In genomic region chr3:130256059-130256458, GRCm38 (mm10) we compare ENCODE assay signal across 31 mouse cellular contexts.
"Had no signal": no experiment of that assay in that cellular context is flagged by ENCODE, and none has a peak within 500 bp of the region (broad histone marks: within the 10 kb centered on the region; RNA-seq: fewer than 3 reads in every experiment).

No protein-coding gene starts in this region.

- H3K27me3 ChIP-seq: limb, embryonic 12.5 days; limb, embryonic 13.5 days; limb, embryonic 15.5 days; liver, embryonic 12.5 days; liver, embryonic 13.5 days; liver, embryonic 15.5 days; lung, embryonic 15.5 days; megakaryocyte, embryonic 14.5 days; midbrain, embryonic 12.5 days; midbrain, embryonic 13.5 days; midbrain, embryonic 15.5 days; neural tube, embryonic 12.5 days had no signal

- H3K4me3 ChIP-seq: limb, embryonic 10.5 days; limb, embryonic 12.5 days; limb, embryonic 13.5 days; limb, embryonic 15.5 days; liver, embryonic 12.5 days; liver, embryonic 13.5 days; liver, embryonic 15.5 days; lung, embryonic 15.5 days; megakaryocyte, embryonic 14.5 days; midbrain, embryonic 10.5 days; midbrain, embryonic 12.5 days; midbrain, embryonic 13.5 days; midbrain, embryonic 15.5 days; myocyte; neural tube, embryonic 12.5 days had no signal

- DNase-seq: left cerebral cortex, postnatal 4 days; liver; liver, embryonic 13.5 days; liver, postnatal 0 days; lung, adult 18-20 months; lung, adult 2 months; lung, embryonic 14.5 days; lung, postnatal 10 days; lung, postnatal 36 days; lung, postnatal 4 days; midbrain, embryonic 14.5 days had no signal

- H3K27ac ChIP-seq: limb, embryonic 10.5 days; limb, embryonic 12.5 days; limb, embryonic 13.5 days; limb, embryonic 15.5 days; liver, embryonic 12.5 days; liver, embryonic 13.5 days; liver, embryonic 14.5 days; liver, embryonic 15.5 days; lung, embryonic 15.5 days; macrophage; midbrain, embryonic 10.5 days; midbrain, embryonic 12.5 days; midbrain, embryonic 13.5 days; midbrain, embryonic 15.5 days; neural tube, embryonic 12.5 days had no signal

- H3K9me3 ChIP-seq: limb, embryonic 10.5 days; limb, embryonic 15.5 days; liver, embryonic 15.5 days; lung, embryonic 15.5 days; midbrain, embryonic 12.5 days; midbrain, embryonic 15.5 days had no signal

- ATAC-seq: liver, embryonic 12.5 days; liver, postnatal 0 days; lung, postnatal 0 days; midbrain, embryonic 13.5 days; midbrain, embryonic 15.5 days; midbrain, embryonic 16.5 days had no signal

- H3K9ac ChIP-seq: limb, embryonic 12.5 days; limb, embryonic 13.5 days; limb, embryonic 15.5 days; liver, embryonic 12.5 days; liver, embryonic 13.5 days; liver, embryonic 14.5 days; liver, embryonic 15.5 days; liver, postnatal 0 days; lung, embryonic 14.5 days; lung, embryonic 15.5 days; midbrain, embryonic 12.5 days; midbrain, embryonic 13.5 days; midbrain, embryonic 15.5 days; neural tube, embryonic 12.5 days had no signal

- H3K4me1 ChIP-seq: limb, embryonic 12.5 days; limb, embryonic 15.5 days; liver, embryonic 12.5 days; liver, embryonic 13.5 days; liver, embryonic 15.5 days; lung, embryonic 15.5 days; megakaryocyte, embryonic 14.5 days; midbrain, embryonic 10.5 days; midbrain, embryonic 12.5 days; midbrain, embryonic 13.5 days; midbrain, embryonic 15.5 days; neural tube, embryonic 12.5 days had no signal

- H3K4me2 ChIP-seq: limb, embryonic 12.5 days; limb, embryonic 13.5 days; limb, embryonic 15.5 days; liver, embryonic 11.5 days; liver, embryonic 12.5 days; liver, embryonic 13.5 days; liver, embryonic 15.5 days; lung, embryonic 14.5 days; lung, embryonic 15.5 days; midbrain, embryonic 11.5 days; midbrain, embryonic 12.5 days; midbrain, embryonic 13.5 days; midbrain, embryonic 15.5 days; neural tube, embryonic 12.5 days had no signal

- H3K36me3 ChIP-seq: limb, embryonic 10.5 days; limb, embryonic 12.5 days; limb, embryonic 13.5 days; limb, embryonic 15.5 days; liver, embryonic 12.5 days; liver, embryonic 13.5 days; liver, embryonic 15.5 days; lung, embryonic 15.5 days; midbrain, embryonic 10.5 days; midbrain, embryonic 12.5 days; midbrain, embryonic 13.5 days; midbrain, embryonic 15.5 days; neural tube, embryonic 12.5 days had no signal
